Mouse (Mus musculus) retina, adult 2 months (tissue): ENCODE results near the gene Nap1l4.

Experiments
- DNase-seq: peaks from one replicate; pipeline ENCODE4 v3.0.0-alpha.2; 2012; ENCODE audit warnings: low read depth, low spot score

Gene Nap1l4

DNA sequence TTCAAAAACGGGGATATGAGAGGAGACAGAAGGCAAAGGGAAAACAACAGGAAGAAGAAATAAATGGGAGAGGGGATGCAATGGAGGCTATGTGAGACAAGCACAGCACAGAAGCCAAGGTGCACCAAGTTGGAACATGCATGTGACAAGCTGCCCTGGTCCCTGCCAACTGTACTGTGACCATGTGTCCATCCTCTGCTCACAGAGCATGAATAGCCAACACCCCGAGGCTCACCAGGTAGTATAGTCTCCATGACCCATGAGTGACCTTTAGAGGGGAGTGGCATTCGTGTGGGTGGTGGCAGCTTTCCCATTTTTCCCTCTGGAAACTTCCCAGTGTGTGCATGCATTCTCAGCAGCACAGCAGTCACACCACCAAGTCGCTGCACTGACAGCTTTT is 29.6 kb downstream of the Nap1l4 start:
- DNase-seq, result no peak

DNA sequence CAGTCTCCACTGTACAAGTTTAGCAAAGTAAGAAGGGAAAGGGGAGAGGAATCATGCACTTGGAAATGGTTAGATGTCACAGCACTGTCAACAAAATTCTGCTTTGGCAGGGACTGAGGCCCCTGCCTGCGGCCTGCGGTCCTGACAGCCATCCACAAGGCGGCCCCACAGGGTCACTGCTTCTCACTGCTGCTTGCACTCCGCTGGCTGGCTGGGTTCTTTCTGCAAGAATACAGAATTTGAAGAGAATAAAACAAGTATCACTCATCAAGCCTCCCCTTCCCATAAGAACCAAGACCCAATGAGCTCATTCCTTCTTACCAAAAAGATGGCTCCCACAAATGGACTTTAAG is 34.5 kb downstream of the Nap1l4 start:
- no peak for DNase-seq

DNA sequence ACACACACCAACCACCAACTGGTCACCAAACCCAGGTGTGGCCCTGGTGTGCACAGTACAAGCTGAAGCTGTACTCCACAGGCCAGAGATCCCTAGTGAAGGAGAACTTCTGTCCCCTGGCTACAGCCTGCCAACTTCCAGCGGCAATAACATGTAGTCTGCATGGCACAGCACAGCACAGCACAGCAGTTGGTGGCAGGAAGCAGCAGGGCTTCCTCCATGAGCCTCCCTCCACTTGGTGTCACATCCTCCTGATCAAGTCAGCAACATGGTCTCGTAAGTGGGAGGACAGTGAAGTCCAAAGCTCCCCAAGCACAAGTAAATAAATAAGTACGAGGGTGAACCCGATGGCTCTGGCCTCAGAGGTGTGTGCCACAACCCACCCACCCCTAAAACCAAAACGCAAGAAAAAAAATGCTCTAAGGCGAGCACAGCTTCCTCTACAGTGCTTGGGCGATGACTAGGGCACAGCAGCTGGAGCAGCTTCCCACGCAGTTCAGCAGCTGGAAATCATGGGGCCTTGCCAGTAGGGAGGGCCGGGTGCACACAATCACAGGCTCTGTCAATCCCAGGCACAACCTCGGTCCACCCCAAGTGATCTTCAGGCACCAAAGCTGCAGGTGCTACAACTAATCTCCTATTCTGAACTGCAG is 35.0 kb downstream of the Nap1l4 start:
- no peak for DNase-seq

DNA sequence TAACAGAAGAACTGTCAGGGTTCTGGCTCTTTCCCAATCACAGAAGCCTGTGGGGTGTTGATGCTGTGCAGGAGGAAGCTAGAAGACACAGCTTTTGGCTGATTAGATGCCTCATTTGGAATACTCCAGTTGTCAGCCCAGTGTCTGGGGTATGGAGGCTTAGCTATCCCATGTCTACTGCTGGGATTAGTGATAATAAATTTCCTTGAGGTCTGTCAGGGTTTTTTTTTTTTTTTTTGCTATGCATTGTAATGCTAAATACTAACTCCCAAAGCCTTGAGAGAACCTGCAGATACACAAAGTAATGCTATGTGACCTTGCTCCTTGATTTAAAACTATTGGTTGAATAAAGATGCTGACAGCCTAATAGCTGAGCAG is 37.6 kb downstream of the Nap1l4 start:
- no peak for DNase-seq

DNA sequence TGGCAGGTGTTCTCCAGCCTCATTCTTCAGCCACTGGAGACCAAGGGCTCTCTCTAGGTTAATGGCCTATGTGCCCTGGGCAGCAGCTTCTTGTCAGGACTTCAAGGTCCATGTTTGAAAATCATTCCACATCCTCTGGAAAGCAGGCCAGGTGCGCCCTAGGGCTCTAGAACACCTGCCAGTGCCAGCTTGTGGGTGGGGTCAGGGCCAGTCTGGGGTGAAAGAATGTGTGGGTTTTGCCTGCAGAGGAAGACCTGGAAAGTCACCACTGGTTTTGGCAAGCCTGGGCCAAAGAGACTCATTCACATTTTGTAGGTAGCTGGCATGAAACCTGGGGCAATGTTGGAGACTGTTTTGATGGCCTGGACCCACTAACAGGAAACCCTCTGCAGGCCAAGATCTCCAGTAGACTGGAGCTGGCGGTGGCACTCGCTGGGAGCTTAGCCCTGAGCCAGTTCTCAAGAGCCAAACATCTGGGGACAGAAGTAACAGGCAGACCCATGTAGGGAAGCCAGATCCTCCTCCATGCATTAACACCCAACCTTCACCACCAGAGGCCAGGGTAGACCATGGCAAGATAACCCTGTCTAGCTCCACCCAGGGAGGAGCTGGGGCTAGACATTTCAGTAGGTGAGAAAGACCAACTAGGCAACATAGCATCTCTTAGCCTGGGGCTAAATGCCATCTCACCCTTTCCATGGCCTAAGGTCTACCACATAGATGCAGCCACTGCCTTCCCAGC is 38.1 kb downstream of the Nap1l4 start:
- DNase-seq, result no peak

DNA sequence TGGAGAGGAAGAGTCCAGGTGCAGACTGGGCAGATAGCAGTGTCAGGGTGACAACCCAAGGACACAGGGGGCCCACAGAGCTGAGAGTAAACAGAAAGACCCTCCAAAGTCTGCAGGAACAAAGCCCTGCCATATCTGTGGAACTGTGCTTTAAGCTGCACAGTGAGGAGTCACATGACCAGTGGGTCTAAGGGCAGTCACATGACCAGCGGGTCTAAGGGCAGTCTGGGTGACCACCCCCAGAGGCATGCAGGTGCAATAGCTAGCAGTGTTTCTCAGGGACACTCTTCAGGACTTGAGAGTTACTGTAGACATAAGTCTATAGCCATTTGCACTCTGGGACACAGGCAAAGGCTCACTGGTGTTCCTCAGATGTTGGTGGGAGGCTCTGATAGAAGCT is 39.3 kb downstream of the Nap1l4 start:
- DNase-seq, result no peak

DNA sequence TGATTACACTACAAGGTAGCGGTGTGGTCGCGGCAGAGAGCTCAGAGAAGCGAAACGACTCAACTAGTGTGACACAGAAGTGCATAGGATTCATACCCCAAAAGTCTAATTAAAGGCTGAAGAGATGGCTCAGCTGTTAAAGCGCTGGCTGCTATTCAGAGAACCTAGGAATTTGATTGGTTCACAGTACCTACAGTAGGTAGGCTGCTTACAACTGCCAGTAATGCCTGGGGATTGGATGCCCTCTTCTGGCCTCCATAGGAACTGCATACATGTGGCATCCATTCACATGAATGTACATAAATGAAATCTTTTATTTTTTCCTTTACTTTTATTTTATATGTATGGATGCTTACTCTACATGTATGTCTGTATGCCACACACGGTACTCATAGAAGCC is 42.2 kb downstream of the Nap1l4 start:
- no peak for DNase-seq

DNA sequence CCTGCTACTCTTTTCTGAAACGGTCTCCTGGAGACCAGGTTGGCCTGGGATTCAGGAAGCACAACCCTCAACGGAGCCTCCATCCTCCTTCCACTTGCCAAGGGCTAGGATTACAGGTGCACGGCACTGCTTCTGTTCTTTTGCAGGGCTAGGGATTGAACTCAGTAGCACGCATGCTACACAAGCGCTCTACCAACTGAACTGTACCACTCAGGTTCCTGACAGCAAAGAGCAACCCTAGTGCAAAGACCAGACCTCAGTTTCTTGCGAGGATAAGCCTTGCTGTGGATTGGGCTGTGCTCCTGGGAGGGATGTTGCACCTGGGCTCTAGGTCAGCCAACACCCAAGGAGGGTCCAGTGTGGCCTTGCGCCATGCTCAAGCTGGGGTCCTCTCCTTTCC is 42.6 kb downstream of the Nap1l4 start:
- DNase-seq, result no peak

DNA sequence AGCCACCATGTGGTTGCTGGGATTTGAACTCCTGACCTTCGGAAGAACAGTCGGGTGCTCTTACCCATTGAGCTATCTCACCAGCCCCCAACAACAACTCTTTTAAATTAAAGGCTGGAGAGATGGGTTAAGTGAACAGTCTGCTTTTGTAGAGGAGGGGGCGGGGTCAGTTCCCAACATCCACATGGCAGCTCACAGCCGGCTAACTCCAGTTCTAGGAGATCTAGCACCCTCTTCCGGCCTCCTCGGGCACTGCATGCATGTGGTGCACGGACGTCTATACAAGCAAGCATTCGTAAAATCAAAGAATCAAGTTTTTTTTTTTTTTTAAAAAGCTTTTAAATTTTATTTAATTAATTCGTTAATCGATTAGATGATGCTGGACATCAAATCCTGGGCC is 43.1 kb downstream of the Nap1l4 start:
- no peak for DNase-seq

DNA sequence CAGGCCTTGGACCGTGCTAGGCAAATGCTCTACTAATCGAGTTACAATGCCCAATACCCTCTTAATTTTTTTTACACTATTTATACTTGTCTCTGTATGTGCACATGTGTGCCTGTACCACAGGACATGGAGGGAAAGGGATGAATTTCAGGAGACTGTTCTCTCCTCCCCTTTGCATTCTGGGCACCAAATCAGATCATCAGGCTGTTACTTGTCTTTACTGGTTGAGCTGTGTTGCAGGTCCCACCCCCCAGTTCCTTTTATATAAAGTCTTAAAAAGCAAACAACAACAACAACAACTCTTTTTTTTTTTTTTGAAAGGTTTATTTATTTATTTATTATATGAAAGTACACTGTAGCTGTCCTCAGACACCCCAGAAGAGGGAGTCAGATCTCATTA is 43.5 kb downstream of the Nap1l4 start:
- DNase-seq, result no peak

DNA sequence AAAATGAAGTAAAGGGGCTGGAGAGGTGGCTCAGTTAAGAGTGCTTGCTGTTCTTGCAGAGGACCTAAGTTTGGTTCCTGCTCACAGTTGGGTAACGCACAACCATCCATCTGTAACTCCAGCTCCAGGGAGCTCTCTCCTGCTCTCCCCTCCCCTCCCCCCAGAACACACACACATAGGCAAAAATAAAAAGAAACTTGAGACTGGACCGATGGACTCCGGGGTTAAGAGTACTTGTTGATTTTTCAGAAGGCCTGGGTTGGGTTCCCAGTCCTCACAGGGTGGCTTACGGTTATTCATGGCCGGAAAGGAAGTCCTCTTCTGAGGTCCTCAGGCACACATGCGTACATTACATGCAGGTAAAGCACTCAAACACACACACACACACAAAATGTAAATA is 45.0 kb downstream of the Nap1l4 start:
- no peak for DNase-seq

DNA sequence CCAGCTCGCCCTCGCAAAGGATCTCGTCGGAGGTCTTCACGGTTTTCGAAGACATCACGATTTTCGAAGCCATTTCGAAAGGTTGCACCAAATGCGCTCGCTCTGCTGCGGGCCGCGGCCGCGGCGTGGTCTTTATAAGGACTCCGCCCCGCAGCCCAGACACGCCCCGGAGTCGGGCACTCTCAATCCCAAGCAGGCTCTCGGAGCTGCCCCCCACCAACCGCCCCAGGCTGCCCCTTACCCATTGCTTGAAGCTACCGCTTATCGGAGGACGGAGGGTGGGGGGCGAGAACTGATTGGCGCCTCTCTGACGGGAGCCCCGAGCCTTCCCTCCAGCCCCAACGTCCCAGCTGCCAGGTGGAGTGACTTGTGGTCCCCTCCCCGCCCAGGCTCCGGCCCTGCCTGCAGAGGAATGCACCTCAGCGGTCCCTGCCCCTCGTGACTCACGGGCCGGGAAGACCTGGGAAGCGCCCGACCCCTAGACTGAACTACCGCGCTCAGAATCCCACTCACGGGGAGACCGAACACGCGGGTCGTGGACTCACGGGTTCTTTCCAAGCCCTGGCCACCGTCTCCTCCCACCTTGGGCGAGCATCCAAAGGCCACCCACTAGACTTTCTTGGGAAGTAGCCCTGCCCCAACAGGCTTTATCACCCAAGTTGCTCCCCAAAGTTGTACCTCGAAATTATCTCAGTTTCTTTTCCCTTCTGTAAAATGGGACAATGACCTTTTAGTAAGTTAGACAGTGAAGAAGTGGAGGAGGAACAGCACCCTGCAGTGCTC is 46.3 kb downstream of the Nap1l4 start, which contains the start of gene Phlda2:
Gene Phlda2, minus strand, starts transcription at position 733 of the 783 bp plus-strand sequence.
- no peak for DNase-seq

DNA sequence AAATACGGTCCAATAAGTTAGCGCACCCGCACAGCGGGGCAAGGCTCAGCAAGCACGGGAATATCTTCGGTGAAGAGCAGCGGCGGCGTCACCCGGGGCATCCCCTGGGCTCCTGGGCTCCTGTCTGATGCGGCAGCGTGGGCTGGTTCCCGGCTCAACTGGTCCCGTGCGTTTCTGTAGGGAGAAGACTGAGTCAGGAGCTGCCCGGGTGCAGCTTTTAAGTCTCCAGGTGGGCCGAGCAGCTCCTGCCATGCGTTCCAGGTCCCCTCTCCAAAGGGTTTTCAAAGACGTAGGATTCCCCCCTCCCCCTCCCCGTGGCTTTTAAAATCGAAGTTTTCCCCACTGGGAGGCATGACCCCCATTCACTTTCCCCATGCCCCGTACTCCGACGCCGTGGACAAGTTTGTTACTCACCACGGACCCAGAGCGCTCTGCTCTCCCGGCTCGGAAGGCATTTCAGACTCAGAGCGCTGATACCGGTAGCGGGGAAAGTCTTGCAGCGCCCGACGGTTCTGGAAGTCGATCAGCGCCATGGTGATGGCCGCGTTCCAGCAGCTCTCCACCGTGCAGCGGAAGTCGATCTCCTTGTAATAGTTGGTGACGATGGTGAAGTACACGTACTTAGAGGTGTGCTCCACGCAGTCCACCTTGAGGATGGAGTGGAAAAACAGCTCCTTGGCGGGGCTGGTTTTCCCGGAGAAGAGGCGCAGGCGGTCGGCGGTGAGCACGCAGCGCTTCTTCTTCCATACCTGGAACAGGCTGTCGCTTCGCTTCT is 47.1 kb downstream of the Nap1l4 start:
- no peak for DNase-seq

DNA sequence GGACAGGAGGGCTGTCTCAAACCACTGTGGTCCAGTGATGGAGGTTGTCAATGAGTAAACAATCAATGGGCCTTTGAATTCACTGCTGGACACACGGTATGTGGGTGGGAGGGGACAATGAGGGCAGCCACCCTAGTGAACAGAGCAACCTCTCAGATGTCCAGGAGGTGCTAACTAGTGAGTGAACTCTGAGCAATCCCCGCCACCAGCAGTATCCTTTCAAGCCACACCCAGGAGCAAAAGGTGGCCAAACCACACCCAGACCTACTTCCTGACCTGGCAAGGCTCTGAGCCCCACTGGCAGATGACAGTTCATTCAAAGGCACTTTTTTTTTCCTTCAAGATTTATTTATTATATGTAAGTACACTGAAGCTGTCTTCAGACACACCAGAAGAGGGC is 48.0 kb downstream of the Nap1l4 start:
- DNase-seq, result no peak

DNA sequence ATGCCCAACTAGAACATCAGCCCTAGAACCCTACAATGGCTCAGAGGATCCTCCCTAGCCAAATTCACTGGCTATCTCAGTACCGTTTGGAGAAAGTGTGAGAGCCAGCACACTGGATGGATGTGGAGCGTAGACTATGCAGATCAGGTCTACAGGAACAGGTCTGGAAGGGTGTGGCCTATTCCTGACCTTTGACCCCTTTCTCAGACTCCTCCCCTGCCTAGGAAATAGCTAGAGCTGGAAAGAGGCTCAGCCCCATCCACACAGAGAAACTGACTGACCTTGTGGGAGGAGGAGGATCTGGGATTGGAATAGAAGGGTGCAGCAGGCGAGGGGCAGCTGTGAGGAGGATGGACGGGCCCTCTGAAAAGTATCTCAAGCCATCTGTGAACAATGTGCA is 50.3 kb downstream of the Nap1l4 start:
- DNase-seq, result no peak

DNA sequence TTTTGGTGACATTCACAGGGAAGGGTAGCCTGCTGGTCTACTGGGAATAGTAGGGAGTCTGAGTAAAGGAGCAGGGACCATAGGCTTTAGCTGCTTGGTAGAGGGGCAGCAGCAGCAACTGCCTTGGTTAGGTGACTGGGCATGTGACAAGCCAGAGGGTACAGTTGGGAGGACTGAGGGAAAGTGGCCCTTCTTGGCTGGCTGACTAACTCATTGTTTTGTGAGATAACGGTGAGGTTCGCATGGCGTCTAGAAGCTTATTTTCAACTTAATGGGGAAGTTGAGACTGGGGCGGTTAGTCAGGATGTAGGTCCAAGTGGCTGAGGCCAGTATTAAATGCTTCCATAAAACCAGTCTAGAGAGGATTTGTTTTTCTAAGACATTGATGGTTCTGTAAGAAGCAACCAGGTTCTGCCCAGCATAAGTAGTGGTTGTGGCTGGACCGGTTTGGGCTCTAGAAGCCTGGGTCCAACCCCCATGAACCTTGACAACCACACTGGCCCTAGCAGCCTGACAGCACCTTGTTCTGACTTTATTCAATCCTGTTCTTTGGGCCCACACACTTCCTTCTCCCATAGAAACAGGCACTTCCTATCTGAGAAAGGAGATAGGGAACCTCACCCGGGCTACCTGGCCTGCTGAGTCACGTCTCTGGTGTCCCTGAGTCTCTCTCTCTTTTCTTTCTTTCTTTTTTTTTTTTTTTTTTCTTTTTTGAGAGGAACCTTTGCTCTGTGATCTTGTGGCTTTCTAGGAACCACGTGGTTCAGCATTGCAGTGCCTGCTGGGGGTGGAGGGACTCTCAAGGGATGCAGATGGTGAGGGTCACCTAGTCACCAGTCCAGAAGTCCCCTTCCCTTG is 53.6 kb downstream of the Nap1l4 start:
- no peak for DNase-seq

DNA sequence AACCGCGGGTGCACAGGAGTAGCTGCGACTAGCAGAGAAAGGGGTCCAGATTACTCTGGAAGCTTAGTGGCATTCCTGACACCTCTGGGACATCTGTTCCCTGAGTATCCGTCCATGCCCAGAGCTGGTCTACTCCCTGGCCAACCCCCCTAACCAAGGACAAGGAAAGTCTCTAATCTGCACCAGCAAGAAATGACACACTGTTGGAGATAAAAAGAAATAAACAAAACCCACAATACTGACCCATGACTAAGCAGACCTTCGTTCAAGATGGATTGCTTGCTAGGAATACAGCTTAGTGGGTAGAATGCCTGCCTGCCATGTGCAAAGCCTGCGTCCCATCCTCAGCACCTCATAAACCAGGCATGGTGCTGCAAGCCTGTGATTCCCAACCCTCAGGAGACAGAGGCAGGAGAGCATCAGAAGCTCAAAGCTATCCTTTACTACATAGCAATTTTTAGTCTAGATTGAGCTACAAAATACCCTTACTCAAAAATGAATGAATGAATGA is 55.2 kb downstream of the Nap1l4 start:
- DNase-seq, result no peak

DNA sequence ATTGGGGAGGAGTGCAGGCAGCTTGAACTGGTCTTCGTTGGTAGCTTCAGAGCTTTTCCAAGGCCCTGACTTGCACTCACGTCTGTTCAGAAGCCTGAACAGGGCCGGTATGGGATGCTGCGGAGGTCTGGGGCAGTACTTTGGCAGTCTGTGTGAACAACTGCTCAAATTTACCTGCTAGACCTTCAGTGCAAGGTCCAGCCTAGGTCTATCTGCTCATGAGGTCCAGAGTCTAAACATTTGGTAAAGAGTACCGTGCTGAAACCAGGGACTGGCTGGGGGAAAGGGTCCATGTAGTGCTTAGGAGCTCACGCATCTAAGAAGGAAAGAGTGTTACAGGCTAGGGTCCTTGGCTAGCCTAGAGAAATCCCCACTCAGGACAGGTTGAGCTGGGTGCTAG is 59.2 kb downstream of the Nap1l4 start:
- DNase-seq, result no peak

DNA sequence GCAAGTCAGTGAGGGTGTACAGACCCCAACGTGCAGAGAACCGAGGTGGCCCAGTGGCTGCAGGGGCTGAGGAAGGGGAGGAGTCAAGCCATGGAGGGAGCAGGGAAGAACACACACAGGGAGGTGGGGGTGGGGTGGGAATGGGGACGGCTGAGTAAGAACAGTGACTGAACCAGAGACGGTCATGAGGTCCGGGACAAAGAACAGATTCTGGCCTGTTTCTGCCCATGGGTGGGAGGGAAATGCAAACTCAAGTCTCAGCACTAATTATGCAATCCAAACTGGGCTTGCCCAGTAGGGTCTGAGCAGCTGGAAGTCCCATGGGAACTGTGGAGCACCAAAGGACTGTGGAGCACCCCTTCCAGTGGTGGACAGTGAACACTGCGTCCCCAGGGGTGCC is 66.4 kb downstream of the Nap1l4 start:
- DNase-seq, result no peak

DNA sequence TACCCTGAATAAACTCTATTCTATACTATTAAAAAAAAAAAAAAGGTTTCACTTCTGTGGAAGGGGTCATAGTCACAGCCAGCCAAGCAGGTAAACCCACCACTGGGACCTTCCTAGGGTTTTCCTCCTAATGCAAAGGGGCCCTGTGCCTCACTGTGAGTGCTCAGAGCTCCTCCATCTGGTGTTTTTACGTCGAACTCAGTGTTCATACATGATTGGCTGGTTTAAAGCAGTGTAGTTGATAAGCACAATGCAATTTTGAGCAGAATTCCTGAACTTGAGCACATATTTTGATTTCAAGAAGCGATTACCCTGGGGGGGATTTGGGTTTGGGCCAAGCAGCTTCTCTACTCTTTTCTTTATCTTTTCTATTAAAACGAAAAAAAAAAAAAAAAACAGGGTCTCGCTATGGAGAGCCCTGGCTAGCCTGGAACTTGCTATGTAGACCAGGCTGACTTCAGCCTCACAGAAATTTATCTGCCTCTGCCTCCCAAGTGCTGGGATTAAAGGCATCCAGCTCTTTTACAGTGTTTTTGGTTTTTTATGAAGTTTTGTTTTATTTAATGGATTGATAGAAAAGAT is 67.0 kb downstream of the Nap1l4 start:
- DNase-seq, result no peak

DNA sequence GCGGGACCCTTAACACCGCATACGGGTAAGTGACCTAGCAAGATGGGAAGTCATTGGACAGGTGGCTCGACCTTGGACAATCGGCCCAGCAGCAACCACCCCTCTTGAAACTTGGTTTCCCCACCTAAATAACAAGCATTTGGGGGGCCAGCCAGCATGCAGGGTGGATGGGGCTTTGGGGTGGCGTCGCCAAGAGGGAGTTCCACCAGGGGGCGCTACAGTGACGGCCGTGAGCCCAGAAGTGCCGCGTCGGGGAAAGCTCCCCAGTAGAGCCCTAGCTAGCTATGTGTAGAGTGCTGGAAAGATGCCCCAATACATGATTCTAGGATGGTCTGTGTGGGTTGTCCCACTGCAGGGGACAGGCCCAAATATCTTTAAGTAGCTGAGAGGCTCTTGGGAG is 68.4 kb downstream of the Nap1l4 start:
- no peak for DNase-seq
